Comparison of ENCODE assay signal across 27 mouse cellular contexts in the genomic region with DNA sequence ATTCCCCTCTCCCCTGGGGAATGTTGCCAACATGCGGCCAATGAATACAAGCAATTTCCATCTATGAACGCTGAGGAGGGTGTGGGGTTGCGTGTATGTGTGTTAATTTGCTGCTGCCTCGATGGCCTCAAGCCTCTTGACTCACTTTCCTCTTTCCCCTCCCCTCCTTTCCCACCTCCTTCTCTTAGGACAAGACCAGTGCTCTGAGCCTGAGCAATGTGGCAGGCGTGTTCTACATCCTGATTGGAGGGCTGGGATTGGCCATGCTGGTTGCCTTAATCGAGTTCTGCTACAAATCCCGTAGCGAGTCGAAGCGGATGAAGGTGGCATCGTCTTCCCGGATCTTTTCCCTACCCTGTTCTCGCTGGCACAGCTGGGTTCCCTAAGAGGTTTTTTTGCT.
DNase-seq lines count a peak whose midpoint lies in the region; ATAC-seq and TF ChIP-seq lines count a peak whose summit lies in the region.
"Had no signal": no experiment of that assay in that cellular context is flagged by ENCODE, and none has a peak within 500 bp of the region (broad histone marks: within the 10 kb centered on the region; RNA-seq: fewer than 3 reads in every experiment).

No protein-coding gene starts in this region.

- no peaks in the 10 kb centered on the region for H3K27me3 ChIP-seq in heart, embryonic 12.5 days (replicated peaks)
- H3K27me3 ChIP-seq in midbrain, embryonic 13.5 days, result no peaks in the 10 kb centered on the region
- H3K27me3 ChIP-seq in midbrain, embryonic 10.5 days (ENCODE audit: low read depth, poor library complexity, severe bottlenecking), result no peaks in the 10 kb centered on the region
- H3K27me3 ChIP-seq in hindbrain, postnatal 0 days (ENCODE audit: insufficient read depth, low read length), result no peaks in the 10 kb centered on the region
- H3K27me3 ChIP-seq in neural tube, embryonic 14.5 days (ENCODE audit: control insufficient read depth, insufficient read depth, low read length), result no peaks in the 10 kb centered on the region
- H3K27me3 ChIP-seq: embryonic facial prominence, embryonic 13.5 days; kidney, embryonic 15.5 days had no signal

- DNase-seq in heart, adult 11 months, result peak; percentile 74
- no peak for DNase-seq in midbrain, embryonic 10.5 days (ENCODE audit: low spot score)
- DNase-seq in hindbrain, postnatal 0 days (ENCODE audit: low spot score), result peak; percentile 10
- no peak for DNase-seq in adrenal gland, postnatal 10 days
- DNase-seq in ovary, postnatal 36 days (ENCODE audit: low spot score), result no peak
- DNase-seq: adrenal gland, postnatal 36 days; B cell, adult 2 months; cerebellum, adult 18-20 months; cerebellum, postnatal 10 days; gastrocnemius, postnatal 10 days; heart, postnatal 4 days; kidney, adult 18-20 months; kidney, postnatal 4 days; liver; lung, adult 2 months; lung, postnatal 10 days; right cerebral cortex, adult 18-20 months; spleen, adult 18-20 months; thymus, postnatal 14 days had no signal

- no peak overlapping the region for H3K9ac ChIP-seq in heart, embryonic 12.5 days
- H3K9ac ChIP-seq in midbrain, embryonic 13.5 days (replicated peaks), result no peak overlapping the region
- no peak overlapping the region for H3K9ac ChIP-seq in hindbrain, postnatal 0 days (replicated peaks; ENCODE audit: low read length)
- no peak overlapping the region for H3K9ac ChIP-seq in neural tube, embryonic 14.5 days (replicated peaks; ENCODE audit: low read depth, low read length)
- H3K9ac ChIP-seq: embryonic facial prominence, embryonic 13.5 days; kidney, embryonic 15.5 days; liver, embryonic 14.5 days had no signal

- no peak overlapping the region for H3K4me3 ChIP-seq in heart, embryonic 12.5 days
- H3K4me3 ChIP-seq in midbrain, embryonic 13.5 days (replicated peaks), result no peak overlapping the region
- H3K4me3 ChIP-seq in midbrain, embryonic 10.5 days, result no peak overlapping the region
- H3K4me3 ChIP-seq in hindbrain, postnatal 0 days (ENCODE audit: low read length), result no peak overlapping the region
- H3K4me3 ChIP-seq in neural tube, embryonic 14.5 days (ENCODE audit: low read depth, low read length), result no peak overlapping the region
- H3K4me3 ChIP-seq: embryonic facial prominence, embryonic 13.5 days; kidney, embryonic 15.5 days had no signal

- 77% methylated on average over 13 of the region's 13 CpGs for WGBS in heart, embryonic 12.5 days
- WGBS in midbrain, embryonic 13.5 days, result 68% methylated on average over 13 of the region's 13 CpGs
- WGBS in midbrain, embryonic 10.5 days, result 88% methylated on average over 13 of the region's 13 CpGs
- 55% methylated on average over 13 of the region's 13 CpGs for WGBS in hindbrain, postnatal 0 days
- WGBS in neural tube, embryonic 14.5 days, result 71% methylated on average over 13 of the region's 13 CpGs

- H3K4me1 ChIP-seq in heart, embryonic 12.5 days (replicated peaks), result no peaks in the 10 kb centered on the region
- peaks cover 10% of the 10 kb centered on the region for H3K4me1 ChIP-seq in midbrain, embryonic 13.5 days (replicated peaks)
- peaks cover 10% of the 10 kb centered on the region for H3K4me1 ChIP-seq in midbrain, embryonic 10.5 days
- H3K4me1 ChIP-seq in hindbrain, postnatal 0 days (ENCODE audit: insufficient read depth, low read length), result no peaks in the 10 kb centered on the region
- H3K4me1 ChIP-seq in neural tube, embryonic 14.5 days (ENCODE audit: control insufficient read depth, insufficient read depth, low read length), result no peaks in the 10 kb centered on the region
- H3K4me1 ChIP-seq: embryonic facial prominence, embryonic 13.5 days; kidney, embryonic 15.5 days had no signal

- H3K9me3 ChIP-seq in heart, embryonic 12.5 days (replicated peaks), result no peaks in the 10 kb centered on the region
- H3K9me3 ChIP-seq in midbrain, embryonic 13.5 days, result no peaks in the 10 kb centered on the region
- H3K9me3 ChIP-seq in midbrain, embryonic 10.5 days (replicated peaks), result no peaks in the 10 kb centered on the region
- H3K9me3 ChIP-seq in hindbrain, postnatal 0 days (ENCODE audit: low read length), result no peaks in the 10 kb centered on the region
- H3K9me3 ChIP-seq in neural tube, embryonic 14.5 days (ENCODE audit: control insufficient read depth, low read length), result no peaks in the 10 kb centered on the region
- H3K9me3 ChIP-seq: embryonic facial prominence, embryonic 13.5 days; kidney, embryonic 15.5 days had no signal

- TF ChIP-seq CTCF in hindbrain, postnatal 0 days (IDR thresholded peaks at IDR 0.05; ENCODE audit: low read depth), result no peak

- no peaks in the 10 kb centered on the region for H3K36me3 ChIP-seq in heart, embryonic 12.5 days
- no peaks in the 10 kb centered on the region for H3K36me3 ChIP-seq in midbrain, embryonic 13.5 days
- H3K36me3 ChIP-seq in midbrain, embryonic 10.5 days, result no peaks in the 10 kb centered on the region
- H3K36me3 ChIP-seq in hindbrain, postnatal 0 days (ENCODE audit: insufficient read depth, low read length), result no peaks in the 10 kb centered on the region
- no peaks in the 10 kb centered on the region for H3K36me3 ChIP-seq in neural tube, embryonic 14.5 days (ENCODE audit: control insufficient read depth, insufficient read depth, low read length)
- H3K36me3 ChIP-seq: embryonic facial prominence, embryonic 13.5 days; kidney, embryonic 15.5 days had no signal

- no peak for ATAC-seq in heart, embryonic 12.5 days (ENCODE audit: insufficient number of reproducible peaks, low FRiP score)
- peak; percentile 50; the same call in 1 of the 2 replicates for ATAC-seq in midbrain, embryonic 13.5 days
- ATAC-seq in hindbrain, postnatal 0 days, result 0 out of 2 replicates have a peak, but pooled peaks have one; percentile 15
- peak; percentile 38; the same call in 1 of the 2 replicates for ATAC-seq in neural tube, embryonic 14.5 days (ENCODE audit: low read depth)

- H3K4me2 ChIP-seq in heart, embryonic 12.5 days, result no peak overlapping the region
- no peak overlapping the region for H3K4me2 ChIP-seq in midbrain, embryonic 13.5 days (replicated peaks)
- no peak overlapping the region for H3K4me2 ChIP-seq in hindbrain, postnatal 0 days (ENCODE audit: low read depth, low read length)
- no peak overlapping the region for H3K4me2 ChIP-seq in neural tube, embryonic 14.5 days (ENCODE audit: low read depth, low read length)
- H3K4me2 ChIP-seq: embryonic facial prominence, embryonic 13.5 days; heart, embryonic 11.5 days; kidney, embryonic 15.5 days had no signal

- H3K27ac ChIP-seq in heart, embryonic 12.5 days (ENCODE audit: poor library complexity, severe bottlenecking), result no peak overlapping the region
- H3K27ac ChIP-seq in midbrain, embryonic 13.5 days, result 0 out of 2 replicates have a peak overlapping the region, but pooled peaks have one; percentile 0
- H3K27ac ChIP-seq in midbrain, embryonic 10.5 days (replicated peaks), result no peak overlapping the region
- no peak overlapping the region for H3K27ac ChIP-seq in hindbrain, postnatal 0 days
- no peak overlapping the region for H3K27ac ChIP-seq in neural tube, embryonic 14.5 days (ENCODE audit: low read depth, low read length)
- H3K27ac ChIP-seq: embryonic facial prominence, embryonic 13.5 days; kidney, embryonic 15.5 days; liver, embryonic 14.5 days; macrophage had no signal

Comparison
In these comparisons a context has a peak if more than half of its experiments do, and no peak if none do; other contexts are left out.
1. DNase-seq: peak in heart, adult 11 months (single experiment) and hindbrain, postnatal 0 days (single experiment); none in midbrain, embryonic 10.5 days (single experiment), adrenal gland, postnatal 10 days (single experiment) and ovary, postnatal 36 days (single experiment).